Mouse (Mus musculus): ENCODE results near the gene Klc3.

Klc3 gene

DNA sequence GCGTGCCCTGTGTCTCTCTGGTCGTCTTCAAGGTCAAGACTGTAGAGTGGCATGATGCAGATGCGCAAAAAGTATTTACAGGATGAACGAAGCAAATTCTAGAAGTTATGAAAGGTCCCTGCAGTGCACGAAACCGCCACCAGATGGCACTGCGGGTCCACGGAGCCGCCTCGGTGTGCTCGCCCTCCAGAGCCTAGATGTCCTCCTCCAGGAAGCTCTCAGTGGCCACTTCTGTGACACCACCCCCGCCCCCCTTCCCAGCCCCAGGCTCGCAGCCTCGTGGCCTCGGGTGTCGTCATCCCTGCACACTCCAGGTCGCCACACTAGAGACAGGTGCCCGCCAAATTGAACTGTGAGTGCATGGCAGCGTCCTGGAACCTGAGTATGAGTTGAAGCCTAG lies 1.5 kb upstream of the Klc3 start:
- peak; percentile 89 for DNase-seq

DNA sequence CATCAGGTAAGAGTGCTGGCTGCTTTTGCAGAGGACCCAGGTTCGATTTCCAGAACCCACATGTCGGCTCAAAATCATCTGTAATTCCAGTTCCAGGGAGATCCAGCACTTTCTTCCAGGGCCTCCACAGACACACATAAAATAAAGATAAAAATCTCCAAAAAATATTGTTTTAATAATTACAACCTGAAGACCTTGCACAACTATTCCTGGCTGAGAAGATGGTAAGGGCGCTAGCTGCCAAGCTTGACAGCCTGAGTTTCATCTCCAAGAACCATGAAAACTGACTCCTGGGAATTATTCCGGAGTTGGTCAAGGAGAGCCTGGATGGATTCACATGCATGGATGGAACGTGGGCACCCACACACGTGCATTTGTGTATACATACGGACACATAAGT lies 572 bp upstream of the Klc3 start, which contains the start of gene Ckm:
TSS of gene Ckm (plus strand) at position 301 of the 400 bp plus-strand sequence.
- DNase-seq: no peak

GRCm38 (mm10) chr7:19402535-19403112 lies 1.3 kb downstream of the Klc3 start:
- no peak for DNase-seq

GRCm38 (mm10) chr7:19400946-19401345 lies 3.0 kb downstream of the Klc3 start:
- no peak for DNase-seq

DNA sequence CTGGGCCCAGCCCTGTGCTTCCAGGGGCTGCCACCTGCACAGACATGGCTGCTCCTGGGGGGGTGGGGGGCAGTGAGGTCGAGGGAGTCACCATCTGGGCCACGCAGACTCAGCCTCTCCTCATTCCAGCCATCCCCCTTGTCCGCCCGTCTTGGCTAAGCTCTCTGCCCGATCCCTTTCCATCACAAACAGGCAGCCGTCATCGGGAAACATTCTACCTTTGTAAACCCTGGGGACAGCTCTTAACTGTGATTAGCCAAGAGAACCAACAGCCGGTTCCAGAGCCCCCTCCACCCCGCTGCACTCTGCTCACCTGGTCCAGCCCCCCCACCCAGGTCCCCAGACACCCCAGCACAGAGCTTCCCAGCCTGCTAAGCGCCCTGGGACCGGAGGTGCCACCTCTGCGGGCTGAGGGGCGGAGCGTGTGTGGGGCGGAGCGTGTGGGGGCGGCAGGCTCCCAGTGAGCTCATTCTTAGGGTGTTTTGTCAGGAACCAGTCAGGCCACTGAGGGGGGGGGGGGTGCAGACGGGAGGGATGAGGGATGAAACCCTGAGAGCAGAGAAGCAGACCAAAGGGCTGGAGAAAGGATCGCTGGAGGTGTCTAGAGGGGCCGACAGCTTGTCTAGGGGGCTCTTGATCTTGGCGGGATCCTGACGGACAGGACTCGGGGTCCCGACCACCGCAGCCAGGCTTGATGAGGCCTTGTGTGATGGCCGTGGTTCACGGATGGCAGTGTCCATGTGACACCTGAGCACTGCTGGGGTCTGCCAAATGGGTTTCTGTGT lies 4.2 kb downstream of the Klc3 start:
- DNase-seq: peak; percentile 59

- no peak for DNase-seq
Measured at GRCm38 (mm10) chr7:19394484-19394883, 9.4 kb downstream of the Klc3 start.

DNA sequence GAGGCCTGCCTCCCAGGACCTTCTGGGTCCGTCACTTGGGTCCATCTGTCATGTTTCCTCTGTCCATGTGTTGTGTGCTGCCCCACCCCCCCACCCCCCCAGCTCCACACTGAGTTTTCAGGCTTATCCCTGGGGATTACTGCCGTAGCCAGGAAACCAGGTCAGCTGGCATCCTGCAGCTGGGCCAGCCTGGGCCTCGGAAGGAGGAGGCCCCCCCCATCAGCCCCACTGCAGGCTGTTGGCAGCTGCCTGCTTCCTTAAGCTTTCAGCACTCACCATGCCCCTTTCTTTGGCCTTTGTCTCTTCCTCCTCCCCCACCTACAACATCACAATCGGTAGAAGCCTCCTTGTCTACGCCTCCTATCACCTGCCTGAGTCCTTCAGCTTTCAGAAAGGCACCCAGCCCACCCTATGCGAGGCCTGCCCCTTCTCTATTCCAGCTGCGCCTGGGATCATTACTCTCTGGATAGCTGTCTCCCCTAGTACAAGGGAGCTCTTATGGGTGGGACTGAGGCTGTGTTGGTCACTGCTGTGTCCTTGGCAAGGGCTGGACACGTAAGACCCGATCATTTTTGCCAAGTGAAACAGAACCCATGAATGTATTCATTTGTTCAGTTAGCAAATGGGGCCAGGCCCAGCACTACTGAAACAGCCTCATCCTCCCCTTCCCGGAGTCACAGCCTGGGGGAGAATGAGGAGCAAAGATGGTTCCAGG lies 15.0 kb downstream of the Klc3 start:
- DNase-seq: no peak

DNA sequence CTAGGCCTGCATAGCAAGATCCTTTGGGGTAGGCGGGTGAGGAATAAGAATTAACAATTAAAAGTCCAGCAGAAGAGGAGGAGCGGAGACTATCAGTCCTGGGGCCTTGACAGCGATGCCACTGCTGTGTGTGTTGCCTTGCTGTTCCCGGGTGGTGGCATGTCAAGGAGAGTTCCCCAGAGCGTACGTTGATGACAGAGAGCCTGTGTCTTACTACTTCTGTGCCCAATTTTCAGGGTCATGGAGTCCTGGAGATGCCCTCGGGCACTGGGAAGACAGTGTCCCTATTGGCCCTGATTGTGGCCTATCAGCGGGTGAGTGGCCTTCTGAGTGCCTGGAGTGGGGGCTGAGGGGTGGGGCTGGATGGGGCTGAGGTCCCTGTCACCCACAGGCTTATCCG lies 20.2 kb downstream of the Klc3 start:
- no peak for DNase-seq

DNA sequence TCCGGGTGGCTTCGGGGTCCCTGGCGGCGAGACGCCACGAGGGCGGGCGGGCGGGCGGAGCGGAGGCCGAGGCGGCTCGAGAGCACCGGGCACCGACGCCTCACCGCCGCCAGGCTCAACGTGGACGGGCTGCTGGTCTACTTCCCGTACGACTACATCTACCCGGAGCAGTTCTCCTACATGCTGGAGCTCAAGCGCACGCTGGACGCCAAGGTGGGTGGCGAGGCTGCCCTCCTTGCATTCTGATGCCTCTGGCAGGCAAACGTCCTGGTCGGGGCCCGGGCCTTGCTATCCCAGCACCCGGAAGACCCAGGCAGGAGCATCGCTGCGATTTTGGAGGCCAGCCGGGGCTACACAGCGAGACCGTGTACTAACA lies 21.8 kb downstream of the Klc3 start:
- no peak for DNase-seq

- peak; percentile 99 for DNase-seq
Measured at GRCm38 (mm10) chr7:19381377-19382165, 22.3 kb downstream of the Klc3 start, which contains the start of gene Ercc2. Ercc2 (plus strand) TSS chr7:19382010.

- DNase-seq: no peak
Measured at GRCm38 (mm10) chr7:19378049-19378448, 25.9 kb downstream of the Klc3 start.

GRCm38 (mm10) chr7:19376019-19376418 lies 27.9 kb downstream of the Klc3 start:
- DNase-seq: no peak

- DNase-seq: no peak
Measured at GRCm38 (mm10) chr7:19375368-19375767, 28.5 kb downstream of the Klc3 start.

- no peak for DNase-seq
Measured at GRCm38 (mm10) chr7:19373367-19373766, 30.5 kb downstream of the Klc3 start.

DNA sequence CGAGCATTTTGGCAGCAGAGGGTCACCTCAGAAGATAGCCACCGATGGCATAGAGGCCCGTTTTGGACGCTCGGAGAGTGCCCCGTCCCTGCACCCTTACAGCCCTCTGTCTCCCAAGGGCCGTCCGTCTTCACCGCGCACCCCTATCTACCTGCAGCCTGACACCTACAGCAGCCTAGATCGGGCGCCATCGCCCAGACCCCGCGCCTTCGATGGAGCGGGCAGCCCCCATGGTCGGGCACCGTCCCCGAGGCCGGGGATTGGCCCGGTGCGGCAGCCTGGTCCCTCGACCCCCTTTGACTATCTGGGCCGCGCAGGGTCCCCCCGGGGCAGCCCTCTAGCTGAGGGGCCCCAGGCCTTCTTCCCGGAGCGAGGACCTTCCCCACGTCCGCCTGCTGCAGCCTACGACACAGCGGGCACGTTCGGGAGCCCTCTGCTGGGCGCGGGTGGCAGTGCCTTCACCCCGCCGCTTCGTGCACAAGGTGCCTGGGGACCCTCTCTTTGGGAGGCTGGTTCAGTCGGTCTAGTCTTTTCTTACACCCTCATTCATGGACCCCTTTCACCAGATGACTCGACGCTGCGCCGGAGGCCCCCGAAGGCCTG lies 34.0 kb downstream of the Klc3 start:
- peak; percentile 70 for DNase-seq

- DNase-seq: peak; percentile 64
Measured at GRCm38 (mm10) chr7:19368380-19368779, 35.5 kb downstream of the Klc3 start.

DNA sequence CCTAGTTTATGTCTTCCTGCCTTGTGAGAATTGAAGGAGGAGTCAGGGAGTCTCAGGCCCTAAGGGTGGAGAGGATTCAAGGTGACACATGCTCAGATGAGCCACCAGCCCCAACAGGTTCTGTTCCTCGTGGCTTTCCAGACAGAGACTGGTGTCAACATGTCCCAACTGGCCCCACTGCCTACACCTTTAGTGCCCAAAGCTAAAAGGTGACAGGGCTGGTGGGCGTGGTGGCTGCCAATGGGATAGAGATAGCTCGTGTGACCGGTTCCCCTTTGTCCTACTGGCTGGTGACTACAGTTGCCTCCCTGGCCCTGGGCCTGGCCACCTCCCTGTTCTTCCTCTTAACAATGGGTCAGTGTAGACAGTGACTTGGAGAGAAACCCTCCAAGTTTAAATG lies 38.5 kb downstream of the Klc3 start:
- DNase-seq: no peak

- DNase-seq: peak; percentile 84
Measured at GRCm38 (mm10) chr7:19363881-19364280, 40.0 kb downstream of the Klc3 start.

GRCm38 (mm10) chr7:19362276-19362675 lies 41.6 kb downstream of the Klc3 start:
- DNase-seq: no peak

- DNase-seq: peak; percentile 86
Measured at GRCm38 (mm10) chr7:19361720-19362119, 42.2 kb downstream of the Klc3 start.

- DNase-seq: peak; percentile 92
Measured at GRCm38 (mm10) chr7:19360944-19361343, 43.0 kb downstream of the Klc3 start.

GRCm38 (mm10) chr7:19359892-19360641 lies 43.8 kb downstream of the Klc3 start:
- peak; percentile 69 for DNase-seq

Measured in lung, postnatal 14 days (tissue).